Mouse (Mus musculus): ENCODE results near the gene Fbxl17.

GRCm38 (mm10) chr17:63145751-63146491, 353.9 kb downstream of the Fbxl17 start:
- no peak for TF ChIP-seq CTCF (IDR thresholded peaks at IDR 0.05 in 2 of 3, conservative IDR thresholded peaks at IDR 0.05 in 1 of 3; ENCODE audit: control insufficient read depth in 1 of 3, insufficient read depth in 1 of 3, low read depth in 2 of 3, low read length in 3 of 3, poor library complexity in 1 of 3, severe bottlenecking in 1 of 3)
- peak; percentile 78 for TF ChIP-seq GATA1 (IDR thresholded peaks at IDR 0.05; ENCODE audit: low read depth, low read length)
- no peak for TF ChIP-seq EP300 (IDR thresholded peaks at IDR 0.05; ENCODE audit: low read depth in 1 of 2, low read length in 2 of 2)
- TF ChIP-seq POLR2AphosphoS2 (IDR thresholded peaks at IDR 0.05; ENCODE audit: low read length): no peak
- TF ChIP-seq TCF12 (IDR thresholded peaks at IDR 0.05; ENCODE audit: low read depth, low read length): no peak

Measured in MEL (cell line).